Mouse (Mus musculus) left cerebral cortex, postnatal 25 days (tissue): ENCODE data around the gene Syt2. TPM values are rescaled to one million over a fixed set of nuclear protein-coding genes. Genes with fewer than 3 reads are reported as not detected.

ENCODE experiments used
- DNase-seq, 2 experiments: peaks; one replicate each; pipeline ENCODE4 v3.0.0; 2022; ENCODE audit warnings: low spot score in 2 of 2, mixed read lengths in 1 of 2
- intact Hi-C: fragments of 180-260 bp; cut with DNase I; formaldehyde crosslinking; loops from one replicate; pipeline ENCODE4 v1.15.1; 2025
- total RNA-seq, 2 experiments: library from RNA; stranded (reverse); gene quantifications; 2 replicates each; pipeline ENCODE4 v1.2.3; 2021

The Syt2 gene
- total RNA-seq, 2 experiments from 2014 or later: 42.8 to 49.3 TPM

DNA sequence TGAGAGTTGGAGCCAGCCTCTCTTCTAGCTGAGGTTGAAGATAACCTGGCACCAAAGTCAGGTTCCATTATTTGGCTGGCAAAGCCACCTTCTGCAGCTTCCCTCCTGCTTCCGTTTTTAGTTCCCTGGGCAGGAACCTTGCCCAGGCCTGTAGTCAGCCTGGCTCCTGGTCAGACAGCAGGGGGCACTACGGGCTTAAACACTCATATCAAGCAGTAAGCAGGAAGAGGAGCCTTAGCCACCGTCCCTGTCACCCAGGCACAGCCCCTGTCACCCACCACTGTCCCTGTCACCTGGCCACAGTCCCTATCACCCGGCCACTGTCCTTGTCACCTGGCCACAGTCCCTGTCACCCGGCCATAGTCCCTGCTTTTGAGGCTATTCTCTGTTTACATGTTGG, 78.8 kb downstream of the Syt2 start:
- peak in 1 of 2 experiments; percentile 33 for DNase-seq
- intact Hi-C loops: no loop called here

DNA sequence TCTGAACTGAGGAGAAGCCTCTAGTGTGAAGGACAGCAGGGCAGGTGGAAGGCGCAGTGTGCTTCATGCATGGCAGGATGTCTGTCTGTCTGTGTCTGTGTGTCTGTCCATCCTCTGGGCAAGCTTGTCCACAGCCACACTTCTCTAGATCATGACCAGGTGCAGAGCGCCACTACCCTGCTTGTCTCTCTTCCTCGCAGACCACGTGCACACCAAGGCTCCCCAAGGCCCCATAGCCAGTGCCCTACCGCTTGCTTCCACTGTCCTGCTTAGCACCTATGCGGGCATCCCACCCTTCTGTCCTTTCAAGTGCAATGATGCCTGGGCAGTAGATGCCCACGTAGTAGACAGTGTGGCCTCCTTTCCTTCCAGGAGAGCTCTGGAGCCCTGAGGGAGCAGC, 80.0 kb downstream of the Syt2 start:
- intact Hi-C loops: no loop called here
- DNase-seq: no peak

DNA sequence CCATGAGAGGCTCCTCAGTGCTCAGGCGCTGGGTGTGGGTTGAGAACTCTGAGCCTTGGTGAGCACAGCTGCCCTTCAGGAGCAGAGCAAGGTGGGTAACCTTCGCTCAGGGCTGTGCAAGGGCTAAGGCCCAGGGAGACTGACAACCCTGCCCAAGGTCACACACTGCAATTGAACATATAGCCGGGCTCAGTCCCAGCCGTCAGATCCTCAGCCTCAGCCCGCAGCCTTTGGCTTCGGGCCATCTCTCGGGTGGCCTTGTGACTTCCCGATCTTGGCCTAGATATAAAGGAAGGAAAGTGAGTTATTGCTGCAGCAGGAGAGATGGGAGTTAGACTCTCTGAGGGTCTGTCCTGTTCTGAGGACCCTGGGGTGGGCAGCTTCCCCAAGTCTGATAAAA, 80.8 kb downstream of the Syt2 start:
- intact Hi-C loops: no loop called here
- DNase-seq: no peak

GRCm38 (mm10) chr1:134733659-134734058, 87.2 kb downstream of the Syt2 start:
- intact Hi-C loops: no loop called here
- no peak for DNase-seq

- DNase-seq: no peak
- intact Hi-C loops: no loop called here
Measured at GRCm38 (mm10) chr1:134737463-134737862, 91.0 kb downstream of the Syt2 start.

DNA sequence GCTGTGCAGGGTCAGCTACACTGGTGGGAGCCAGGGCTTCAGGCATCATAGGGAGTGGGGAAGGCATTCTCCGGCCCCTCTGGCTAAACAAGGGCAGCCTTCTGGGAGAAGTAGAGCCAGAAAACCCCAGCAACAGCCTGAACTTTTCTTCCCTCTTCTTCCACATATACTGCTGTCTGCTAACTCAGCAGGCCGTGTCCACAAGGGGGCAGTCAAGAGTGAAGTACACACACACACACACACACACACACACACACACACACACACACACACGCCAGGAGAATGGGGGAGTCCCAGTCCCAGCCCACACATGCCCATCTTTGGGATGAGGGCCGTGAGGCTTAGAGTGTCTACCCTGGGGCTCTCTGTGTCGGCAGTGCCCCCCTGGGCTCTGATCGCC, 95.0 kb downstream of the Syt2 start:
- no peak for DNase-seq
- intact Hi-C loops: no loop called here

- no peak for DNase-seq
- intact Hi-C loops: no loop called here
Measured at GRCm38 (mm10) chr1:134741946-134742661, 95.6 kb downstream of the Syt2 start.

DNA sequence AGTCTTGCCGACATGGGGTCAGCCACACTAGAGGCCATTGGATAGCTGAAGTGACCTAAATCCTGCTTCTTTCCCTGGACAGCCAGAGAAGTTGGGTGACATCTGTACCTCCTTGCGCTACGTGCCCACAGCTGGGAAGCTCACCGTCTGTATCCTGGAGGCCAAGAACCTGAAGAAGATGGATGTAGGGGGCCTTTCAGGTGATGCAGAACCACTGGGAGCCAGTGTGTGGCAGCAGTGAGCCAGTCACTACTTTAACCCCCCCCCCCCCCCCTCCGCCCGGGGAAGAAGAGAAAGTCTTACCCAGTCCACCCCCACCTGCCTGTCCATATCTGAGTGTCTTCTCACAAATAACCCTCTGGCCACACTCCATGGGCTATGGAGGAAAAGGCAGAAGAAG, 99.2 kb downstream of the Syt2 start:
- no peak for DNase-seq
- intact Hi-C loops: loop anchor here (1.0 to 5.0 kb wide), 2 partner anchors 84 to 107 kb away; no protein-coding TSS in a partner anchor

- intact Hi-C loops: loop anchor here (5.0 kb wide), 1 partner anchor 105 kb away; no protein-coding TSS in a partner anchor
- no peak for DNase-seq
Measured at GRCm38 (mm10) chr1:134747236-134748174, 101.0 kb downstream of the Syt2 start.

DNA sequence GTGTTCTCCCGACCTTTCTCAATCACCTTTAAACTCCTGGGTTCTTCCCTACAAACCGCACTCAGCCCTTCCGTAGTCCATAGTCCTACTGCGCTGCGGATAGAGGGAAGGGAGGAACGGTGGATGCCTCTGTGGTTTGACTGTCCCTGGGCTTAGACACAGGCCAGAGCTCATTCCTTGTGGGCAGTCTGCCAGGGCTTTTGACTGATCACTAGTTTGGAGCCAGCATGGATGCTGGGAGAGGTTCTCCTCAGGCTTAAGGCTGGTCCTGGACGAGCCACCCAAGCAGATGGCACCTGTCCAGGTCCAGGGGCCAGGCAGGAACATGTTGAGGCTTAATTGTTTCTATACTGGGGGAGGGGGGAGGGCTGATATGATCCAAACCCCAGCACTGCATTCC, 103.4 kb downstream of the Syt2 start:
- intact Hi-C loops: loop anchor here (5.0 kb wide), 1 partner anchor 102 kb away; no protein-coding TSS in a partner anchor

GRCm38 (mm10) chr1:134752447-134752846, 106.0 kb downstream of the Syt2 start:
- no peak for DNase-seq
- intact Hi-C loops: no loop called here

More for the DNA sequence above, 103.4 kb downstream of the Syt2 start:
- DNase-seq: no peak

- intact Hi-C loops: no loop called here
- DNase-seq: no peak
Measured at GRCm38 (mm10) chr1:134753751-134754630, 107.5 kb downstream of the Syt2 start.

- no peak for DNase-seq
- intact Hi-C loops: no loop called here
Measured at GRCm38 (mm10) chr1:134754818-134755217, 108.3 kb downstream of the Syt2 start.

DNA sequence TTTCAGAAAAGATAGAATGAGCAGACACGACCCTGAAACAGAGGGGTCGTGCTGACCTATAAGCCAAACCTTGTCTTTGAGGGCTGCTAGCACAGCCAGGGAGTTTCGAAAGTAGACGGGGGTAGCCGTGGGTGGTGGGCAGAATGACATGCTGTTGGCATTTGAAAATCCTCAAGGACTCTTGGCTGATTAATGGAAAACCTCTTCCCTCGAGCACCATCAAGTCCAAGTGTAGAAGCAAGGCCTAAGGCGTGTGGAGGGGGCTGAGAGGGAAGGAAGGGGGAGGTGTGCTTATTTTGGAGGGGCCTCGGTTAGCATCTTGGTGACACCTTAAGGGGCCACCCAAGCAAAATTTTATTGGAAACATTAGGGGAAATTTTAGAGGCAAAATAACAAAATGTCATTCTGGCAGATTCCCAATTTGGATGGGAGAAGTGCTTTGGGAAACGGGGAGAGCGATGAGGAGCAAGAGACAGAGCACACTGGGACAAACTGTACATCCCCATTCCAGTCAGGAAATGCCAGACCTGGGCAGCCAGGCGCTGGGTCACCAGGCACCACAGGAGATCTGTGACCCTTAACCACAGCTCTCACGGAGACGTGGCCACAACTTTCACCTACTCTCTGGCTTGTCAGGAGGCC, 109.2 kb downstream of the Syt2 start:
- intact Hi-C loops: no loop called here
- DNase-seq: no peak

- intact Hi-C loops: no loop called here
- peak in 1 of 2 experiments; percentile 38 for DNase-seq
Measured at GRCm38 (mm10) chr1:134756190-134756873, 109.9 kb downstream of the Syt2 start.

DNA sequence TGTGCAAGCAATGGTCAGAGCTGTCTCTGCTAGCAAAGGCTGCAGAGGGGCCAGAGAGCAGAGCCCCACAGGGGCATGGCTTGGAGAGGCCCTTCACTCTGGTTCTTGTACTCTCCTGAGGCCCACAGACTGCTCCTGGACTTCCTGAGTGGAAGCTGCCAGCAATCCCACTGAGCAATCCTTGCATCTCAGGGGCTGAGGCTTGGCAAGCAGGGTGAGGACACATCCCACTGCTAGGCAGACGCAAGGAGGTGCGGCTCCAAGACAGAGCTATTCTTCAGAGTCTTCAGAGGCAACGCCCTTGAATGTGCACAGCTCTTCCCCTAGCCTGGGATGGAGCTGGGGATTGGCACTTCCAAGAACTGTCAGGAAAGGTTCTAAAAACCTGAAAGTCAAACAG, 110.8 kb downstream of the Syt2 start:
- intact Hi-C loops: no loop called here
- peak in 1 of 2 experiments; percentile 54 for DNase-seq

GRCm38 (mm10) chr1:134759133-134759532, 112.7 kb downstream of the Syt2 start:
- DNase-seq: no peak
- intact Hi-C loops: no loop called here

DNA sequence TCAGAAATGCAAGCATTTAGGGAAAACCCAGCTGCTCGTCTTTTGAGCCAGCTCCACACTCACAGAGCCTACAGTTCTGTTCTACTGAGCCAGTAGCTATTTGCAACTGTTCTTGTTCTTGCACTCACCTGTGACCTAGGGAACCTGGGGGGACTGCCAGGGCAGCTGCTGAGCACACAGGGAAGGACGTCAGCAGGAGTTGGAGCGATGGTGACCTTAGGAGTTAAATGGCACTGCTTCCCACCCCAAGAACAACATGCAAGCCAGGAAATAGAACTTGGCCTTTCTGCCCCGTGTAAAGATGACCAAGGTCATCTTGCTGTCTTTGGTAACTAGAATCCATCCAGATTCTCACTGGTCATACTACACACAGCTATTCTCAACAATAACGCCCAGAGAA, 114.2 kb downstream of the Syt2 start:
- no peak for DNase-seq
- intact Hi-C loops: no loop called here

GRCm38 (mm10) chr1:134761534-134761933, 115.1 kb downstream of the Syt2 start:
- intact Hi-C loops: no loop called here
- DNase-seq: no peak
